ENCODE assay signal across 19 mouse cellular contexts in genomic region chr13:95692201-95692600, GRCm38 (mm10). TPM values are rescaled to one million over a fixed set of nuclear protein-coding genes. Genes with fewer than 3 reads are reported as not detected.
DNase-seq lines count a peak whose midpoint lies in the region; ATAC-seq and TF ChIP-seq lines count a peak whose summit lies in the region.
"Had no signal": no experiment of that assay in that cellular context is flagged by ENCODE, and none has a peak within 500 bp of the region (broad histone marks: within the 10 kb centered on the region; RNA-seq: fewer than 3 reads in every experiment).

No protein-coding gene starts in this region.

- ATAC-seq in neural tube, embryonic 14.5 days (ENCODE audit: low read depth): no peak; the same call in 1 of the 2 replicates
- ATAC-seq in activated CD4-positive, CD25-positive, alpha-beta regulatory T cell, adult 4 months: no peak
- no peak for ATAC-seq in hindbrain, embryonic 16.5 days
- ATAC-seq: inflammation-experienced regulatory T-cells, adult 6 months; midbrain, embryonic 16.5 days had no signal

- no peaks in the 10 kb centered on the region for H3K36me3 ChIP-seq in neural tube, embryonic 14.5 days (ENCODE audit: control insufficient read depth, insufficient read depth, low read length)
- no peaks in the 10 kb centered on the region for H3K36me3 ChIP-seq in hindbrain, embryonic 16.5 days (ENCODE audit: control insufficient read depth, insufficient read depth, low read length)
- H3K36me3 ChIP-seq: forebrain, embryonic 12.5 days had no signal

- no peak overlapping the region for H3K4me3 ChIP-seq in layer of hippocampus, adult 2 months
- H3K4me3 ChIP-seq in neural tube, embryonic 14.5 days (ENCODE audit: low read depth, low read length): no peak overlapping the region
- no peak overlapping the region for H3K4me3 ChIP-seq in hindbrain, embryonic 16.5 days (ENCODE audit: low read length)
- H3K4me3 ChIP-seq: forebrain, embryonic 12.5 days had no signal

- peak; percentile 22 to 67 for DNase-seq in layer of hippocampus, adult 2 months (ENCODE audit: low spot score in 2 of 2)
- no peak for DNase-seq in layer of hippocampus, postnatal 25 days (ENCODE audit: extremely low spot score in 1 of 2, low spot score in 1 of 2)
- peak; percentile 47 for DNase-seq in right cerebral cortex, adult 18-20 months
- no peak for DNase-seq in right cerebral cortex, postnatal 4 days
- DNase-seq: cerebellum, adult 11-12 months; cerebellum, postnatal 36 days; heart, adult 11 months; kidney, adult 8-10 months; kidney, postnatal 25 days; lung, postnatal 10 days; thymus, adult 2 months had no signal

- no peak overlapping the region for H3K9ac ChIP-seq in neural tube, embryonic 14.5 days (replicated peaks; ENCODE audit: low read depth, low read length)
- H3K9ac ChIP-seq in hindbrain, embryonic 16.5 days (ENCODE audit: low read depth, low read length): no peak overlapping the region
- H3K9ac ChIP-seq: forebrain, embryonic 12.5 days; liver, embryonic 14.5 days had no signal

- no peaks in the 10 kb centered on the region for H3K9me3 ChIP-seq in neural tube, embryonic 14.5 days (ENCODE audit: control insufficient read depth, low read length)
- no peaks in the 10 kb centered on the region for H3K9me3 ChIP-seq in hindbrain, embryonic 16.5 days (ENCODE audit: control insufficient read depth, low read length)
- H3K9me3 ChIP-seq: forebrain, embryonic 12.5 days had no signal

- TF ChIP-seq CTCF in layer of hippocampus, adult 2 months (conservative IDR thresholded peaks at IDR 0.05): no peak

- H3K4me2 ChIP-seq in neural tube, embryonic 14.5 days (ENCODE audit: low read depth, low read length): no peak overlapping the region
- no peak overlapping the region for H3K4me2 ChIP-seq in hindbrain, embryonic 16.5 days (ENCODE audit: low read length)
- H3K4me2 ChIP-seq: forebrain, embryonic 12.5 days had no signal

- H3K27ac ChIP-seq in layer of hippocampus, adult 2 months: no peak overlapping the region
- peak overlapping the region; percentile 34; the same call in 1 of the 2 replicates for H3K27ac ChIP-seq in neural tube, embryonic 14.5 days (ENCODE audit: low read depth, low read length)
- no peak overlapping the region for H3K27ac ChIP-seq in hindbrain, embryonic 16.5 days (ENCODE audit: low read depth, low read length)
- H3K27ac ChIP-seq: forebrain, embryonic 12.5 days; liver, embryonic 14.5 days had no signal

- 65% methylated on average over 8 of the region's 8 CpGs for WGBS in neural tube, embryonic 14.5 days
- WGBS in hindbrain, embryonic 16.5 days: 81% methylated on average over 8 of the region's 8 CpGs

- no peaks in the 10 kb centered on the region for H3K4me1 ChIP-seq in neural tube, embryonic 14.5 days (ENCODE audit: control insufficient read depth, insufficient read depth, low read length)
- no peaks in the 10 kb centered on the region for H3K4me1 ChIP-seq in hindbrain, embryonic 16.5 days (ENCODE audit: control insufficient read depth, insufficient read depth, low read depth, low read length)

- H3K27me3 ChIP-seq in neural tube, embryonic 14.5 days (ENCODE audit: control insufficient read depth, insufficient read depth, low read length): no peaks in the 10 kb centered on the region
- no peaks in the 10 kb centered on the region for H3K27me3 ChIP-seq in hindbrain, embryonic 16.5 days (replicated peaks; ENCODE audit: control insufficient read depth, insufficient read depth, low read length)
- H3K27me3 ChIP-seq: forebrain, embryonic 12.5 days had no signal

RNA-seq across cellular contexts. Expression of gene F2rl2, which starts 4.5 kb away (rescaled TPM):
- total RNA-seq in layer of hippocampus, adult 2 months (2021): under 1 TPM; 0.15 to 0.17 TPM
- total RNA-seq in layer of hippocampus, postnatal 25 days (2021): under 1 TPM; 0.27 to 0.47 TPM
- polyA plus RNA-seq in neural tube, embryonic 14.5 days (2014; fragmentation: Nextera tagmentation; extraction: Ambion mirVana): 1.7 and 2.7 TPM in 2 replicates
- polyA plus RNA-seq in activated CD4-positive, CD25-positive, alpha-beta regulatory T cell, adult 4 months (2017; shearing (Covaris generic)): 1 to 10 TPM; 8.3 to 9.3 TPM
- polyA plus RNA-seq in hindbrain, embryonic 16.5 days (2015; fragmentation: Nextera tagmentation; extraction: Ambion mirVana): 0.89 TPM in 2 replicates
- total RNA-seq: gastrocnemius, adult 8-10 months had no signal

Comparison
In these comparisons a context has a peak if more than half of its experiments do, and no peak if none do; other contexts are left out.
1. DNase-seq: peak in layer of hippocampus, adult 2 months (2 of 2) and right cerebral cortex, adult 18-20 months (single experiment); none in layer of hippocampus, postnatal 25 days (0 of 2) and right cerebral cortex, postnatal 4 days (single experiment).